Mouse (Mus musculus): Measurements from ENCODE around the gene Gm13101. TPM values are rescaled to one million over a fixed set of nuclear protein-coding genes. Genes with fewer than 3 reads are reported as not detected.
"Not testable (repeated sequence)": the region's sequence is repeated elsewhere in the genome, so short reads cannot be mapped to it uniquely, and the experiment has no call there.

Gene Gm13101
- not detected for total RNA-seq (2022)

DNA sequence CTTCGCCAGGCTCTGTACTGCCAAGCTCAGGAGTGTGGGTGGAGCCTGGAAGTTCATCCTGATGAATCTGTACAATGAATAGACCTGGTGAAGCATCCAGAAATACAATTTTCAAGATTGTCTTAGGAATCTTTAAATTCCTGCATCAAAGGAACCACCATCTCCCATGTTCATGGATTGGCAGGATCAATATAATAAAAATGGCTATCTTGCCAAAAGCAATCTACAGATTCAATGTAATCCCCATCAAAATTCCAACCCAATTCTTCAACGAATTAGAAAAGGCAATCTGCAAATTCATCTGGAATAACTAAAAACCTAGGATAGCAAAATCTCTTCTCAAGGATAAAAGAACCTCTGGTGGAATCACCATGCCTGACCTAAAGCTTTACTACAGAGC, at the start of gene Gm13101:
Gene Gm13101, minus strand, starts transcription at position 101 of the 400 bp plus-strand sequence.
- DNase-seq (ENCODE audit: low spot score in 2 of 2), result not testable (repeated sequence)

DNA sequence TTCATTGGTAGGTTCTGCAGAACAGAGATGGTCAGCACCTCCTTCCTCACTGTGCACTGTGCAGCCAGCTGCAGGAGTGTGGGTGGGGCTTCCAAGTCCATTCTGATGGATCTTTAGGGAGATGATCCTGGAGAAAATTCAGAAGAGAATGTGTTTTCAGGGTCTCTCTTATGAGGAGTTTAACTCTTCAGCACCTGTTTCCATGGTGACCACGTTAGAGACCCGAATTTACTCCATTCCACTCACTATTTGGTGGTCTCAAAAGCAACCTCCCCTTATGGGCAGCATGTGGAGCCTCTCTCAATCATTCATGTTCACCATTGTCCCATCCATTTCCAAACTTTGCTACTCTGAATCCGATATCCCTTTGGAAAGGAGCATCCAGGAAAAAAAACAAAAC, 27.5 kb upstream of the Gm13101 start, which contains the start of gene Pramef17:
Gene Pramef17, minus strand, starts transcription at position 101 of the 400 bp plus-strand sequence.
- DNase-seq (ENCODE audit: low spot score in 2 of 2), result not testable (repeated sequence)

DNA sequence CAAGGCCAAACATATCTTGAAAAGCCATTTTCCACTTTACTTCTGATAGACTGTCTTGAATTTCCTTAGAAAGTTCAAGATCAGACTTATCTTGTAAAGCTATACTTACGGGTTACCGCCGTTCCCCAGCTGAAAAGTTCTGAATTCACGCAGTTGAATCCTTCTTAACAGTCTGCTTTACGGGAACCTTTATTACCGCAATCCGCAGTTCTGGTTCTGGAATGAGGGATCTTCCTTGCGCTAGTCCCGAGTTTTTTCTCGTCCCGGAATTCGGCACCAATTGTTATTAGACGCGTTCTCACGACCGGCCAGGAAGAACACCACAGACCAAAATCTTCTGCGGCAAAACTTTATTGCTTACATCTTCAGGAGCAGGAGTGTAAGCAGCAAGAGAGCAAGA, 21.4 kb upstream of the Gm13101 start:
- DNase-seq (ENCODE audit: low spot score in 2 of 2), result peak; percentile 69 to 75

DNA sequence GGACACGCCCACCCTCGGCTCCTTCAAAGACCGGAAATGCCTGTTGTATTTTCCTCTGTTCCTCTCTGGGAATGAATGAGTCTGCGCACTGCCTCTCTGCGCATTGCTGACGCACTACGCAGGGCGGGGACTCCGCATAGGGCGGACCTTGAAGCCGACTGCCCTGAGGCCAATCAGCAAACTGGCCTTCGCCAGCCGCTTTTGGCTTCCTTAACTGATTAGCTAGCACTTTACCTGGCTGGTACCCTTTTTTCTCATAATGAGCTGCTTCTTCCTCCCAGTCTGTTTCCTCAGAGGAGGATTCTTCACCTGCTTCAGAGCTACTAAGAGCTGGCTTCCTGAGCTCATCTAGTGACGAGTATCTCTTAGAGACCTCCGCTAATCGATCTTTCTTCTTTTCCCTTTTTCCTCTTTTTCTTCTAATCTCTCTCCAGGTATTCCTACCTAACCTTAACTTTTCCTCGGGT, 20.8 kb upstream of the Gm13101 start:
- peak; percentile 44 to 66 for DNase-seq (ENCODE audit: low spot score in 2 of 2)

DNA sequence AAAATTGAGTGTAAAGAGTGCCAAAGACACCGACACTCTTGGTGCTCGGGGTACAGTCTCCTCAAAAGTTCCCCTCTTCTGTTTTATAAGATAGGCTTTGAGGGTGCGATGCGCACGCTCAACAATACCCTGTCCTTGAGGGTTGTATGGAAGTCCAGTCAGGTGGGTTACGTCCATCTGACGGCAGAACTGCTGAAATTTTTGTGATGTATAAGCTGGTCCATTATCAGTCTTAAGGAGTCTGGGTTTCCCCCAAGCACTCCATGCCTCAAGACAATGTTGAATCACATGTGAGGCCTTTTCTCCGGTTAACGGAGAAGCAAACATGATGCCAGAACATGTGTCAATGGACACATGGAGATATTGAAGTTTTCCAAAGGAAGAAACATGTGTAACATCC, 19.0 kb upstream of the Gm13101 start:
- DNase-seq (ENCODE audit: low spot score in 2 of 2), result peak; percentile 55 to 66

DNA sequence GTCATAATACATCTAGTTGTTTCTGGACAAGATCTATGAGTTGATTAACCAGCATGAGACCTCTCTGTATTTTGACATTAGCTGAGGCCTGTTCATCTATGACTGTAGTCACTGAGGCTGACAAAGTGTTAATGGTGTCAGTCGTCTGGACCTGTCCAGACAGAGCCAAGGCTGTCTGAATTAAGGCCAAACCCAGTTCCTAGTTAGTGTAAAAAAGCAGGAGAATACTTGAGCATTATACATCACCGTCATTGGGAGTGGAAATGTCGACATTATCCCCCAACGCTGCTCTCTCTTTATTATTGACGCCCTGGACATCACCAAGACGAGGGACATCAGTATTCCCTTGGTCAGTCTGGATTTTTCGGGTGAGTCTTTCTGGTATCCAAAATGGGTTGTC, 18.4 kb upstream of the Gm13101 start:
- DNase-seq (ENCODE audit: low spot score in 2 of 2), result peak; percentile 10 to 24

DNA sequence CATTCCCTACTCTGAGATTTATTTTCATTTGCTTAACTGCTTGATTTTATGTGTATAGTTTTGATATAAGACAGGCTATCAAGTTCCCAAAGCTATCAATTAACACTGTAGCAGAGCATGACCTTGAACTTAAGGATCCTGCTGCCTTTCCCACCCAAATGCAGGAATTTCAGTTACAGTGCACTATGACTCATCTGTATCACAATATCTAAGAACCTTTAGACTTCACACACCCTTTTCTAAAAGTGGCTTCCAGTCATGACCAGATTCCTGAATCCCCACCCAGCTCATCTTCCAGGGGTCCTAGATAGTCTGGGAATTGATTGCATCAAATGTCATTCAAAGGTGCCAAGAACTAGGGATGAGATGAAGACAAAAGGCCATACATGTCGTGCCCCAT, 16.7 kb upstream of the Gm13101 start:
- not testable (repeated sequence) for DNase-seq (ENCODE audit: low spot score in 2 of 2)

DNA sequence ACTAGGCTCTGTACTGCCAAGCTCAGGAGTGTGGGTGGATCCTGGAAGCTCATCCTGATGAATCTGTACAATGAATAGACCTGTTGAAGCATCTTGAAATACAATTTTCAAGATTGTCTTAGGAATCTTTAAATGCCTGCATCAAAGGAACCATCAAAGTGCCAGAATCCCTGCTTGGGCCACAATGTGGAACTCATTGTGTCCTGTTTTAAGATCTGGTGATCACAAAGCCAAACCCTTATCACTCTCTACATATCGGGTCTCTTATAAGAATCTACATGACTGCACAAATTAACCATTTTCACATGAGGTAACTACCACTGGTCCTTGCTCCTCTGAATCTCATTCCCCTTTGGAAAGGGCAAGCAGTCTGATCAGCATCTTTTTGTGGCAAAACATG, 15.8 kb downstream of the Gm13101 start, which contains the start of gene Pramef25:
Gene Pramef25, minus strand, starts transcription at position 101 of the 400 bp plus-strand sequence.
- not testable (repeated sequence) for DNase-seq (ENCODE audit: low spot score in 2 of 2)

Other genes with a start within 250 kb of the Gm13101 start
- not detected for gene Gm13078, start 247.5 kb downstream of the Gm13101 start, total RNA-seq (2022)
- gene Gm13023, start 177.6 kb downstream of the Gm13101 start, total RNA-seq (2022), result not detected
- gene Gm13084, start 150.9 kb downstream of the Gm13101 start, total RNA-seq (2022), result not detected
- not detected for gene Gm13103, start 120.5 kb downstream of the Gm13101 start, total RNA-seq (2022)
- gene Pramef6, start 66.6 kb downstream of the Gm13101 start, total RNA-seq (2022), result not detected
- gene Pramef25, start 15.9 kb downstream of the Gm13101 start, total RNA-seq (2022), result not detected
- not detected for gene Pramef17, start 27.4 kb upstream of the Gm13101 start, total RNA-seq (2022)
- not detected for gene Pramel4, start 92.2 kb upstream of the Gm13101 start, total RNA-seq (2022)
- gene Gm13102, start 139.5 kb upstream of the Gm13101 start, total RNA-seq (2022), result not detected
- not detected for gene Oog3, start 195.7 kb upstream of the Gm13101 start, total RNA-seq (2022)
- not detected for gene Oog2, start 223.8 kb upstream of the Gm13101 start, total RNA-seq (2022)
- gene C87977, start 246.4 kb upstream of the Gm13101 start, total RNA-seq (2022), result not detected